Mouse (Mus musculus): ENCODE measurements around the gene Gm20605.

- TF ChIP-seq POLR2A (IDR thresholded peaks at IDR 0.05; ENCODE audit: insufficient read length, low read depth) (no peak), POLR2AphosphoS2 (IDR thresholded peaks at IDR 0.05; ENCODE audit: insufficient read length, low read depth) (no peak), SRF (IDR thresholded peaks at IDR 0.05; ENCODE audit: control insufficient read depth, insufficient read length, low read depth) (no peak), MYOD1 (IDR thresholded peaks at IDR 0.05; ENCODE audit: control insufficient read depth in 1 of 3, insufficient read length in 2 of 3, low read depth in 2 of 3) (no peak), E2F4 (IDR thresholded peaks at IDR 0.05; ENCODE audit: insufficient read depth) (no peak)
Measured at GRCm38 (mm10) chr5:137599600-137599999, 29.4 kb upstream of the Gm20605 start.

All from myocyte (in vitro differentiated cells).